Mouse (Mus musculus): ENCODE measurements around the gene Adra1d. TPM values are rescaled to one million over a fixed set of nuclear protein-coding genes. Genes with fewer than 3 reads are reported as not detected.

Gene Adra1d
- polyA plus RNA-seq, 1 experiment from 2014 or later: 0.40 TPM

Other genes starting within 250 kb of the Adra1d start
- 0.46 and 0.60 TPM in 2 replicates for gene Rnf24, start 209.4 kb downstream of the Adra1d start, polyA plus RNA-seq (2015; fragmentation: Nextera tagmentation; extraction: Ambion mirVana)
- gene Smox, start 70.8 kb downstream of the Adra1d start, polyA plus RNA-seq (2015; fragmentation: Nextera tagmentation; extraction: Ambion mirVana): 109 and 113 TPM in 2 replicates

Measured in liver, embryonic 13.5 days (tissue).